Mouse (Mus musculus): Measurements from ENCODE around the gene Rpusd4.

DNA sequence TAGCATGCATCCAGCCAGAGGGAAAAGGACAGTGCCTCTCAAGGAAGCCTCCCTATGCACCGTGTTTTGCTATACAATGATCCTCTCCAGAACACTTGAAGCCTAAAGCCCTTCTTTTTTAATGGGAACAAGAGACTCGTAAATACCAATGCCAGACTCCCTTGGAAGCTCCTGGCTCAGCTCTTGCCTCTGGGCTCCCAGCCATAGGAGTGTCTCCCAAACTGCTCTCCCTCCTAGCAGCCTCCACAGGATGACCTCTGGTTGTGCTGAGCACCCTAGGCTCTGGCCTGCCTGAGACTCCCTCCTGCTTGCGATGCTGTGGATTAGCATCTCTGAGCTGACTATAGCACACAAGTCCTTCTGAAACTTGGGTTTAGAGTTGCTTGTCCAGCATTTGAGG lies 44.9 kb downstream of the Rpusd4 start:
- no peak for TF ChIP-seq CTCF (IDR thresholded peaks at IDR 0.05; ENCODE audit: low read depth)
- TF ChIP-seq EP300 (optimal IDR thresholded peaks at IDR 0.05) = no peak
